Mouse (Mus musculus): ENCODE measurements at regions not wholly inside any gene's neighbourhood (a gene's known extent, or its start where the extent isn't known, plus 50 kb on each side); places are given as distances from the start of the nearest gene placed in this dataset.
"Not testable (repeated sequence)": the region's sequence is repeated elsewhere in the genome, so short reads cannot be mapped to it uniquely, and the experiment has no call there.

- no peak for DNase-seq
These were observed 132.9 kb downstream of the Snx18 start for GRCm38 (mm10) chr13:113485511-113485910.

- DNase-seq = no peak
These were observed 134.1 kb downstream of the Snx18 start for GRCm38 (mm10) chr13:113484159-113484762.

- DNase-seq = no peak
These were observed 135.5 kb downstream of the Snx18 start for GRCm38 (mm10) chr13:113482911-113483310.

DNA sequence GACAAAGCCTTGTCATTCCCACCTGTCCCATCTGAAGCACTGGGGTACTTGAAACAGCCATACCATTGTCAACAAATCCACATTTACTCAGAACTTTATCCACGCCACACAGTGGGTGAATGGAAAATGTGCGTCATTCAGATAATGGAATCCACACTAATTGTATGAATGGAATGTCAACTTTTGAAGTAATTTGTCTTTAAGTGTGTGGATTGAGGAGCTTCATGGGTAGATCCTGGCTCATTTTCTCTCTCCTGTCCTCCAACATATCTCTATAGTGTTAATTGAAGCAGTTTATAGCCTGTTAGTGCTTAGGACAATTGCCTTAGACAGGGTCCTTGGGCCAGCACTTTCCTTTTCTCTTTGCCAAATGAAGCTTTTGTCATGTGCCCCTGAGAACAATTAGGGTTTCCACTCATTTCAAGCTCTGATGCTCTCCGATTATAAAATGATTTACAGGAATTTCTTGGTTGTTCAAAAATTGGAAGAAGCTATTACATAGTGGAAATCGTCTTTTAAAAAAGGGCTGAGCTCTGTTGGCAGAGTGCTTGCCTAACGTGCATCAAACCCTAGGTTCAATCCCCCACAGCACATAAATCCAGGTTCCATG, 140.4 kb downstream of the Snx18 start:
- no peak for DNase-seq

- no peak for DNase-seq
These were observed 147.4 kb downstream of the Snx18 start for GRCm38 (mm10) chr13:113470822-113471557.

DNA sequence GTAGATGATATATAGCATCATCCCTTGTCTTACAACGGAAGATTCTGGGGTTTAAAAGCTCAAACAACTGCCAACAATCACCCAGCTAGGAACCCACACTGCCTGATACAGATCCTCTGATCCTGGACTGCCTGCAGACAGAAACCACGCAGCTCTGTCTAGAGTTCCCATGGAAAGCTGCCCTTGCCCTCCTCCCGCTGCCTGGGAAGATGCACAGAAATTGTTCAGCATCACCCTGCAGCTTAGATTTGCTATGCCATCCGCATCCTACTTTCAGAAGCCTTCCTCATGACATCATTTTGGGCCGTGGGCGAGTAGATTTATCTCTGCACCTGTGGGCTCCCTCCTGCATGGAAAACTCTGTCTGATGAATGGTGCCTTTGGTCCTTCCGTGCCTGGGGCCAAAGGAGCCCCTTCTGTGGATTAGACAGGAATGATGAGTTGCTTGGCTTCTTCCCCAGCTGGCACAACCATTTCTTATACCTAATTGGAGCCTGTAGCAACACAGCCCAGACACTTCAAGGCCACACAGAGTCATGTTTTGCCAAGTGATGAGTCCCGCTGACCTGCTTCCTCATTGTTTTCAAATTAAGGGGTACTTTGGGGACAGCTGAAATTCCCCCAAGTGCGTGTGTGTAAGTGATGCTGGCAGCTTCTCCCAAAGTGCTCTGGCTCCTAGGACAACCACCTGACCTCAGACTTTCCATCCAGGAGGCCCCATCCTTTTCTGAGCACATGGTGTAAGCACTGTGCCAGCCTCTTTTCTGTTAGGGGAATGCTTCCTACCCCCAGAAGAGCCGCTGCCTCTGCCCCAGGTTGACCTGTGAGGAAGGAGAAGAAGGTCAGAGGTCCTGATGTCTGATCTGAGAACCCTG, 153.9 kb downstream of the Snx18 start:
- DNase-seq = peak; percentile 40 to 46

- no peak for DNase-seq
These were observed 154.9 kb downstream of the Snx18 start for GRCm38 (mm10) chr13:113463420-113463819.

GRCm38 (mm10) chr13:113454490-113455295, 161.7 kb downstream of the BC067074 start:
- no peak for DNase-seq

DNA sequence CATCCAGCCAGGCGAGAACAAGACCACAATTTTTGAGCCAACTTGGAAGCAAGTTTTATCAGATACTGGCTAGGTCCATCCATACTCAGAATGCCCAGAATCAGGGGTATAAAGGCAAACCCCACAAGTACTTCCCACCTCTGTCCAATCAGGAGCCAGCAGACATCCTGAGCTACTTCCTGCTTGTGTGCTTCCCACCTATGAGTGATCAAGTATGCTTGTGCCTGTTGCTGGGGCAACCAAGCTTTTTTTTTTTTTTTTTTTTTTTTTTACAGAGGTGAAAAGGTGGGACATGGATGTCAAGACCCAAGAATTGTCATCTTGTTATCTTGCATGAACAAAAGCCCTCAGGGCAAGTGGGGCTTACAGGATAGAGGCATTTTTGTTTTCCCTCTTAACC, 155.4 kb downstream of the BC067074 start:
- DNase-seq = no peak

DNA sequence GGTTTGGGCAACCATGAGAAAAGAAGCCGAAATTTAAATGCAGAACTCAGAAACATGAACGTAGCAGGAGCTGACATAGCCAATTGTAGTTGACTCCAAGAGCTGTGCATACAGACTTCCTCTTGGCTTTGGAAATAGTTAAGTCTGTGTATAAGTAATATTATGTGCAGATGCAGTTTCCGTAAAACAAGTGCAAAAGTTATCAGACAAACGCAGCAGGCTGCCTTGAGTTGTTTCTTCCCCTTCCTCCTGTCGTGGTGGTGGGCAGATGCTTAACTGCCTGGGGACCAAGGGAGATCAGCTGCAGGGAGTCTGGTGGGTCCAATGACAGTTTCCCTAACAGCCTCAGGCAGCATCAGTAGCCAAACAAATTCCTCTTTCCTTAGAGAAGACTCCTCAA, 153.3 kb downstream of the BC067074 start:
- DNase-seq = no peak

- not testable (repeated sequence) for DNase-seq
These were observed 151.5 kb downstream of the BC067074 start for GRCm38 (mm10) chr13:113444481-113444880.

- no peak for DNase-seq
These were observed 150.1 kb downstream of the BC067074 start for GRCm38 (mm10) chr13:113443078-113443477.

DNA sequence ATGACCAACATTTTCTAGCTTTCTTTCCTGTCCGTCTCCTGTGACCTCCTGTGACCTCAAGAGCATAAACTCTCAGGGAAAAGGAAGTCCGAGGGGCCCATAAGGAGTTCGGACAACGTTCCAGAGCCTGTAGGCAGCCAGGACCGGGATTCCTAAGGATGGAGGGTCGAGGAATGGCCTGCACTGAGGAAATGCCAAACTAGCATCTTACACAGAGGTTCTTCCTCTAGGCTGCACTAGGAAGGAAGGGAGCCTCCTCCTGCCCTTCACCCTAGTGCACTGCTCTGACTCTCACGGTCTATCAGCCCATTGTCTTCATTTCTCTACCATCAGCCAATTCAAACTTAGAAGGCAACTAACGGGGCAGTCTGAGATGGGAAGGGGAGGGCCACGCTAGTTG, 149.2 kb downstream of the BC067074 start:
- DNase-seq = no peak

GRCm38 (mm10) chr13:113440137-113440536, 147.2 kb downstream of the BC067074 start:
- no peak for DNase-seq

- DNase-seq = no peak
These were observed 146.6 kb downstream of the BC067074 start for GRCm38 (mm10) chr13:113439516-113439915.

- no peak for DNase-seq
These were observed 145.9 kb downstream of the BC067074 start for GRCm38 (mm10) chr13:113438872-113439271.

DNA sequence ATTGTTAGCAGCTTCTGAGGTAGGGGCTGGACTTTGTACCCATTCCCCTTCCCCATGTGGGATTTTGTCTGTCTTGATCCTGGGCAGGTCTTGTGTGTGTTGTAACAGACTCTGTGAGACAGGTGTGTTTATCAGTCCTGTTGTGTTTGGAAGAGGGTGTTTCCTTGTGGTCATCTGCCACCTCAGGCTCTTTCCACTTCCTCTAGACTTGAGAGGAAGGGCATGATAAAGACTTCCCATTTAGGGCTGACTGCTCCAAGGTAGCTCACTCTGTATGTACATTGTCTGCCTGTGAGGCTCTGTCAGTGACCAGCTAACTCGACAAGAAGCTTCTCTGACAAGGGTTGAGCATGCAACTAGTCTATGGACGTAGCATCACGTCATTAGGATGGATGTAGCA, 143.3 kb downstream of the BC067074 start:
- no peak for DNase-seq

GRCm38 (mm10) chr13:113435117-113435516, 142.2 kb downstream of the BC067074 start:
- no peak for DNase-seq

- no peak for DNase-seq
These were observed 140.5 kb downstream of the BC067074 start for GRCm38 (mm10) chr13:113433456-113433855.

DNA sequence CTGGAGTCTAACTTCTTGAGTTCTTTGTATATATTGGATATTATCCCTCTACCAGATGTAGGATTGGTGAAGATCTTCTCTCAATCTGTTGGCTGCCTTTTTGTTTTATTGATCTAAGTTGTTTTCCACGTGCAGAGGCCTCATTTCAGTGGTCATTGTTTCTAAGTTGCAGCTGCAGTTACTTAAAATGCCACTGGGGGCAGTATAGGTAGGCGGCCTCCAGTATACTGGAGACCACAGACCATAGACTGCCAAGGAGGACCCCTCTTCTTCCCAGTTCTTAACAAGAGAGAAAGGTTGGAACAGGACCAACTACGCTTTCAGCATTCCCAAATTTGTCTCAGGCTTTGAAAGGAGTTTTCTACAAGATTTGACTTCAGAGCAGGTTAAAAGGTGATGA, 136.7 kb downstream of the BC067074 start:
- no peak for DNase-seq
